Mouse (Mus musculus) intestine, embryonic 15.5 days (tissue): ENCODE data around the gene Phc1. TPM values are rescaled to one million over a fixed set of nuclear protein-coding genes. Genes with fewer than 3 reads are reported as not detected.
A peak's percentile ranks its signal among the peaks of the same experiment; 100 is the strongest.

ENCODE experiments used
- ATAC-seq: fragments of 200-750 bp; cut with Nextera tagmentation; 2 replicates; pipeline ENCODE4 v1.8.0; 2017; ENCODE audit warnings: moderate TSS enrichment, moderate library complexity
- H3K27ac ChIP-seq: fragments of 300-500 bp; sonication (generic); 2 replicates; pipeline ENCODE4 v1.5.1; 2015; ENCODE audit warnings: mild to moderate bottlenecking, inconsistent platforms
- H3K27me3 ChIP-seq: fragments of 300-500 bp; sonication (generic); replicated peaks from 2 replicates; pipeline ENCODE4 v1.6.1; 2015; ENCODE audit warnings: inconsistent platforms
- H3K36me3 ChIP-seq: fragments of 300-500 bp; sonication (generic); 2 replicates; pipeline ENCODE4 v1.6.1; 2015; ENCODE audit warnings: inconsistent platforms
- H3K4me1 ChIP-seq: fragments of 300-500 bp; sonication (generic); replicated peaks from 2 replicates; pipeline ENCODE4 v1.6.1; 2015; ENCODE audit warnings: inconsistent platforms
- H3K4me2 ChIP-seq: fragments of 300-500 bp; sonication (generic); replicated peaks from 2 replicates; pipeline ENCODE4 v1.6.1; 2015; ENCODE audit warnings: mild to moderate bottlenecking, inconsistent platforms
- H3K4me3 ChIP-seq: fragments of 300-500 bp; sonication (generic); replicated peaks from 2 replicates; pipeline ENCODE4 v1.5.1; 2015; ENCODE audit warnings: inconsistent platforms
- H3K9ac ChIP-seq: fragments of 300-500 bp; sonication (generic); 2 replicates; pipeline ENCODE4 v1.6.1; 2015; ENCODE audit warnings: inconsistent platforms
- H3K9me3 ChIP-seq: fragments of 300-500 bp; sonication (generic); 2 replicates; pipeline ENCODE4 v1.6.1; 2016; ENCODE audit warnings: inconsistent platforms
- WGBS: fragments of 180-500 bp; shearing (Covaris S2); methylation state at CpG from one replicate; pipeline ENCODE4 v1.1.7; 2015; 5-methylcytosine and 5-hydroxymethylcytosine counted together
- polyA plus RNA-seq: library from polyadenylated mRNA; unstranded; fragments of >200 nt; fragmentation: Nextera tagmentation; extraction: Ambion mirVana; gene quantifications from 2 replicates; pipeline ENCODE4 v1.2.1, GENCODE M21; 2015

The Phc1 gene
- polyA plus RNA-seq, 1 experiment from 2014 or later = 10.1 TPM

DNA sequence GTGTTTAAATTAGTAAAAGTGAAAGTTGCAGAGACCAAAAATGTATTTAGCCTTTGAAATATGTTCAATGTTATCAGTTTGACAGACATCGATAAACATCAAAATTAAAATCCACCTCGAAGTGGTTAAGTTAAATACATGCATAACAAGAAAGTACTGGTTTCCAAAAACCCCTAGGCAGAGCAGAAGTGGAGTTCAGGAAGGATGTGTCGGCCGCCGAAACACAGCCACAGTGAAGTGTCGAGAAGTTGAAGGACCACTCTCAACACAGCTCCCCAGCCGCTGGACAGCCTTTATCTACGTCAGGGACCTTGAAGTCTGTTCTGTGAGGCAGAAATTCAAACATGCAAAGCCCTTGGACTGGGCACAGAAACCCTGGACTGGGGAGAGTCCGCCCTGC, 36.8 kb downstream of the Phc1 start:
- no peaks in the 10 kb centered on the region for H3K9me3 ChIP-seq
- H3K4me2 ChIP-seq = no peak overlapping the region
- WGBS = 75% methylated on average over 9 of the region's 9 CpGs
- no peak overlapping the region for H3K27ac ChIP-seq
- ATAC-seq = no peak
- H3K36me3 ChIP-seq = no peaks in the 10 kb centered on the region
- H3K27me3 ChIP-seq = no peaks in the 10 kb centered on the region
- no peaks in the 10 kb centered on the region for H3K4me1 ChIP-seq
- no peak overlapping the region for H3K9ac ChIP-seq
- H3K4me3 ChIP-seq = no peak overlapping the region

DNA sequence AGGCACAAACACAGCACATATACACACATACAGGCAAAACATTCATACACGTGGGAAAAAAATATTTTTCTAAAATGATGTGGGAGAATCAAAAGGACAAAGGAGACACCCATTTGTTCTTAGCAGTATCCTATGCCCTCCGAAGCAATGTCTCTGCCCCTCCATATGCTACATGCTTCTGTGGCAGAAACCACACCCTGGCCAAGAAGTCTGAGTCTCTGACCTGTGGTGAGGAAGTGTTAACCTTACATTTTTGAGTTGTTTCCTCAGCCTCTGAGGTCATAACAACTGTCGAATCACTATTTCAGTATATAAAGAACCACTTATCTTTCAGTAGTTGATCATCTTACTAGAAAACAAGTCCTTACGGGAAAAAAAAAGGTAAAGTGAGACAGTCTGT, 37.7 kb downstream of the Phc1 start:
- Histone ChIP-seq H3K9me3 (no peaks in the 10 kb centered on the region), H3K27me3 (no peaks in the 10 kb centered on the region), H3K4me2 (no peak overlapping the region), H3K9ac (no peak overlapping the region), H3K36me3 (no peaks in the 10 kb centered on the region), H3K27ac (no peak overlapping the region), H3K4me3 (no peak overlapping the region), H3K4me1 (no peaks in the 10 kb centered on the region)
- no peak for ATAC-seq
- 75% methylated on average over 4 of the region's 4 CpGs for WGBS

DNA sequence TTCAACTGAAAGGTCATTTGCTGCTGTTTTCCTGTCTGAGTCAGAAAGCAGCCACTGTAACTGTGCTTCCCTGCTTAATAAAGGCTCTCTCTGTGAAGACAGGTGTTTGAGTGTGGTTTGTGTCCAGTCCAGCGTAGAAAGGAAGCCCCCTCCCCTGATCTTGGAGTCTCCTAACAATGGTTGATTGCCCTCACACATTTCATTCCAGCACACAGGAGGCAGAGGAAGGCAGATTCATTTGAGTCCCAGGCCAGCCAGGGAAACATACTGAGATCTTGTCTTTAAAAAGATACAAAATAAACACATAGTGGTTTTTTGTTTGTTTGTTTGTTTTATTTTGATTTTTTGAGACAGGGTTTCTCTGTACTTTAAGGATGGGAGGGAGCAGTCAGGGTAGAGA, 38.2 kb downstream of the Phc1 start:
- H3K4me2 ChIP-seq = no peak overlapping the region
- no peaks in the 10 kb centered on the region for H3K27me3 ChIP-seq
- H3K9me3 ChIP-seq = no peaks in the 10 kb centered on the region
- H3K36me3 ChIP-seq = no peaks in the 10 kb centered on the region
- H3K4me3 ChIP-seq = no peak overlapping the region
- H3K27ac ChIP-seq = no peak overlapping the region
- no peak for ATAC-seq
- WGBS = 83% methylated on average over 1 of the region's 1 CpGs
- no peak overlapping the region for H3K9ac ChIP-seq
- H3K4me1 ChIP-seq = no peaks in the 10 kb centered on the region

DNA sequence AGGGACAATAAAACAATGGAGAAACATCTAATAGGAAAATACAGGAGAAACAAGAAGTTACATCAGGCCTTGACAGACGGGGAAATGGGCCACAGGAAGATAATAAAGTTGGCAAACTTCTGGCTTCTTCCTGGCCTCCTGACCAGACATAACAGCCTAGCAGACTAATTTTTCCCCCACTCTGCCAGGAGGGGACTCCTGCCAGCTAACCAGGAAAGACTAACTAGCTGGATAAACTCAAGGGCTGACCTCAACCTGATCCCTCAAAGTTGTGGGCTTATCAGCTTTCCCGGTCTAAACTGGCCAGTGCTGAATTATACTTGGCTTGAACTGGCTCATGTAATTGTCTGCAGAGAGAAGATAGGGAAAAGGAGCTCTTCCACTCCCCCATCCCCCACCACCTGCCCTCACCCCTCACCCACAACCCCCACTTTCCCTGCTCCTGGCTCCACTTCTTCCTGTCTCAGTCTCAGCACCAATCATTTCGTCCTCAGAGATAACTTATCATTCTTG, 40.7 kb downstream of the Phc1 start:
- H3K9me3 ChIP-seq = no peaks in the 10 kb centered on the region
- WGBS = 47% methylated on average over 3 of the region's 3 CpGs
- no peaks in the 10 kb centered on the region for H3K4me1 ChIP-seq
- no peak for ATAC-seq
- no peaks in the 10 kb centered on the region for H3K27me3 ChIP-seq
- H3K9ac ChIP-seq = no peak overlapping the region
- H3K36me3 ChIP-seq = no peaks in the 10 kb centered on the region
- H3K4me2 ChIP-seq = no peak overlapping the region
- H3K4me3 ChIP-seq = no peak overlapping the region
- no peak overlapping the region for H3K27ac ChIP-seq

DNA sequence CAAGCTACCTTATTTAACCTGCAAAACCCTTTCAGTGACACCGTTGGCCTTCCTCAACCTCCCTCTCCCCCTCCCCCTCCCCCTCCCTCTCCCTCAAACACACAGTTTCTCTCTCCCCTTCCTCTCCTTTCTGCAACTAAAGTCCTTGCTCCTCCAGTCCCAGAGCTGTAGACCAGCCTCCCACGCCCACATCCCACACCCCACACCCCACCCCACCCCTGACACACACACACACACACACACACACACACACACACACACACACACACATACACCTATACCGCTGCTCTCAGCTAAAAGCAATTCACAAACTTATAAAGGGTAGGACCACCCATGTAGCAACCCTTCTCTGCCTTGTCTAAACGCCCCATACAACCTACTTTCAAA, 42.1 kb downstream of the Phc1 start:
- Histone ChIP-seq H3K36me3 (no peaks in the 10 kb centered on the region), H3K9ac (no peak overlapping the region), H3K4me1 (no peaks in the 10 kb centered on the region), H3K4me2 (no peak overlapping the region; the same call in 1 of the 2 replicates), H3K9me3 (no peaks in the 10 kb centered on the region), H3K4me3 (no peak overlapping the region), H3K27me3 (no peaks in the 10 kb centered on the region), H3K27ac (no peak overlapping the region)
- WGBS = 44% methylated on average over 4 of the region's 4 CpGs
- no peak for ATAC-seq

DNA sequence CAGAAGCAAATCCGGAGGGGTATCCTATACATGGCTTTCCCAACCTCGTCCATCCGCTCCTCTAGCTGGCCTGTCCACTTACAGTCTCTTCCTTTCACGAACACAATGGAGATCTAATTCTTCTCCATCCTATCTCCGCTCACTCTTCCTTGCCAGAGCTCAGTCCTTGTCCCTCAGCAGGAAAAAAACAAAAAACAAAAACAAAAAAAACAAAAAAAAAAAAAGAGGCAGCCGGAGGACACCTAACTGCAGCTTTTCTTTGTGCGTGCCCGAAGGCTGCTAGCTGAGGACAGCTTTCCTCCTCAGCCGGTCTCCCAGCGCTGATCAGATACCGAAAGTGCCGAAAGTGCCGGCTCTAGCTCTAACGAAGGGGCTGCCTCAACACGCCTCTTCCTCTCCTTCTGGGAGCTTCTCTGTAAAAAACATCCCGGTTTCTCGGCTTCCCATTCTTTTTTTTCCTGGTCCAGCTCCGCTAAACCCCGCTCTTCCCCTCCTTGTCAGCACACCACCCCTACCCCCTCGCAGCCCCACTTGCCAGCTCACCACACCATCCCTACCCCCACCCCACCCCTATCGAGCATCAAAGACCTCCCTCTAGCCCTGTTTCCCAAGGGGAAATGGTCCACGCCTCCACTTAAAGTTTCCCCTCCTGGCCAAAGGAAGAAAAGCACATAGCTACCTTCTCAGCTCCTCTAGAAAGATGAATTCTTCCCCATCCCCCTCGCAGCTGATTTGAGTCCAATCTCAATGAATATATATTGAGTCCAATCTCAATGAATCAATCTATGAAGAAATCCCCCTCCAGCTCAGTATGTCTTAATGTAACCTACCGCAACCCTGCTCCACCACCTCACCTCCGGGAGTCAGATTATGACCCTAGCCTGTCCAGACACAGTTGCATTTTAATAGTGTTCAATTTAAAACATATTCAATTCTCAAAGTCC, 42.8 kb downstream of the Phc1 start:
- peak overlapping the region; percentile 49 for H3K4me3 ChIP-seq
- no peaks in the 10 kb centered on the region for H3K9me3 ChIP-seq
- H3K9ac ChIP-seq = peak overlapping the region; percentile 53
- no peaks in the 10 kb centered on the region for H3K27me3 ChIP-seq
- no peak overlapping the region for H3K27ac ChIP-seq
- peak; percentile 71 for ATAC-seq
- H3K36me3 ChIP-seq = no peaks in the 10 kb centered on the region
- H3K4me2 ChIP-seq = peak overlapping the region; percentile 76
- H3K4me1 ChIP-seq = no peaks in the 10 kb centered on the region
- 6% methylated on average over 25 of the region's 25 CpGs for WGBS

DNA sequence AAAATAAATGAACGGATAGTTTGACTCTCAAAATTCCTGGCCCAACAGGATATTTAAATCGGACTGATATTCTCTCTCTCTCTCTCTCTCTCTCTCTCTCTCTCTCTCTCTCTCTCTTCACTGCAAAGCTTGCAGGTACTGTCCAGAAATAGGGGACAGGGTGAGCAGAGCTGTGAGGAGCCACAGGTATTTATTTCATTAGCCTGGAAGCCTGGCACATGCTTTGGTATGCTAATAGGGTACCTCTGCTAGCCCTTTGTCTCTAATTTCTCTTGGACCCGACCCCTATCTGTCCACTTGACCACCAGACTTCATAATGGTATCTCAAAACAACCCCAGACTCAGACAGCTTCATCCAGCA, 43.5 kb downstream of the Phc1 start:
- H3K36me3 ChIP-seq = no peaks in the 10 kb centered on the region
- ATAC-seq = peak; percentile 25; the same call in 1 of the 2 replicates
- no peaks in the 10 kb centered on the region for H3K27me3 ChIP-seq
- no peaks in the 10 kb centered on the region for H3K9me3 ChIP-seq
- peak overlapping the region; percentile 76 for H3K4me2 ChIP-seq
- no peak overlapping the region for H3K27ac ChIP-seq
- 33% methylated on average over 3 of the region's 3 CpGs for whole genome bisulfite sequencing
- no peaks in the 10 kb centered on the region for H3K4me1 ChIP-seq
- H3K4me3 ChIP-seq = peak overlapping the region; percentile 49
- peak overlapping the region; percentile 53 for H3K9ac ChIP-seq

DNA sequence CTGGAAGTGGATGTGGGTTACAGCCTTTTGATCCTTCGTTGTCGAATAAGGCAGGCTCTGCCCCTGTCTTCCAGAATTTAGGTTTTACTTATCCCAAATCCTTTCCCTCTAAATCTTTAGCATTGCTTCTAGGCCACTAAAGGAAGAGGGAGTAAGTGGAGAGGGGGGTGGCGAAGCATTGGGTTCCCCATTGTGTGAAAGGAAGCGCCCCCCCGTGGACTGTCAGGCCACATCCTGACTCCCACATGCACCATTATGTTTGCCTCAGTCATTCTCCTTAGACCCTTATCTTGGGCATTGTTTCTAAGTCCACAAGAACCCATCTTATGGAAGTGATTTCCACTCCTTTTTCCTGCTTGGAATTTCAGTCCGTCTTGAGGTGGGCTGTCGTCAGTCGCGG, 45.1 kb downstream of the Phc1 start:
- no peak for ATAC-seq
- Histone ChIP-seq H3K4me3 (no peak overlapping the region), H3K27me3 (no peaks in the 10 kb centered on the region), H3K27ac (no peak overlapping the region), H3K9ac (no peak overlapping the region), H3K36me3 (no peaks in the 10 kb centered on the region), H3K4me2 (no peak overlapping the region), H3K4me1 (no peaks in the 10 kb centered on the region), H3K9me3 (no peaks in the 10 kb centered on the region)
- 56% methylated on average over 9 of the region's 9 CpGs for WGBS

DNA sequence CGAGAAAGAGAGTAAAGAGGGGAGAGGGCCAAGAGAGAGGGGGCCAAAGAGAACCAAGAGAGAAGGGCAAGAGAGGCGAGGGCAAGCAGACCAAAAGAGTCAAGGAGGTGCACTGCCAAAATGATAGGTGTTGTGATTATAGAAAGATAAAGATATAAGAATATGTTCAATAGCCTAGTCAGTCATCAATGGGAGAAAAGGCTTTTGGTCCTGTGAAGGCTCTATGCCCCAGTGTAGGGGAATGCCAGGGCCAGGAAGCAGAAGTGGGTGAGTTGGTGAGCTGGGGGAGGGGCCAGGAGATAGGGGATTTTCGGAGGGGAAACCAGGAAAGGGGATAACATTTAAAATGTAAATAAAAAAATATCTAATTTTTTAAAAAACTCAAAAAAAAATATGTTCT, 46.1 kb downstream of the Phc1 start:
- Histone ChIP-seq H3K27me3 (no peaks in the 10 kb centered on the region), H3K27ac (no peak overlapping the region), H3K4me1 (no peaks in the 10 kb centered on the region), H3K9me3 (no peaks in the 10 kb centered on the region), H3K4me2 (no peak overlapping the region), H3K36me3 (no peaks in the 10 kb centered on the region), H3K9ac (no peak overlapping the region), H3K4me3 (no peak overlapping the region)
- ATAC-seq = no peak
- WGBS = 71% methylated on average over 3 of the region's 3 CpGs

DNA sequence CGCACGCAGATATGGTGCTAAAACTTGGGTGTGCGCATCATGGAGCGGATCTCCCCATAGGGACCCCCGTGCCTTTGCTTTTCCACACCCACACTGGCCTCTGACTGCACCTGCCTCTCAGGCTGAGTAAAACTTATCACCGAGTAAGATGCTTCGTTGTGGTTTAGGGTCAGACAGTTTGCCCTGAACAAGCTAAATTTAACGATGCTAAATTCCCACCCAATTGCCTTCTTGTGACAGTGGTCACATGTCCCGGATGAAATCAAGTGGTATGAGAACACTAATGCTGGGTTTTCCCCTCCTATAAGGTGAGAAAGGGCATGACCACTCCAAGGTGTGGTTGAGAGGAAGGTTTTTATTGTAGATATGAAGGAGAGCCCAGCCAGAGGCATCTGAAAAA, 46.6 kb downstream of the Phc1 start:
- Histone ChIP-seq H3K4me2 (no peak overlapping the region), H3K9ac (no peak overlapping the region), H3K4me1 (no peaks in the 10 kb centered on the region), H3K4me3 (no peak overlapping the region), H3K27me3 (no peaks in the 10 kb centered on the region), H3K27ac (no peak overlapping the region), H3K36me3 (no peaks in the 10 kb centered on the region), H3K9me3 (no peaks in the 10 kb centered on the region)
- 85% methylated on average over 9 of the region's 9 CpGs for whole genome bisulfite sequencing
- no peak for ATAC-seq

DNA sequence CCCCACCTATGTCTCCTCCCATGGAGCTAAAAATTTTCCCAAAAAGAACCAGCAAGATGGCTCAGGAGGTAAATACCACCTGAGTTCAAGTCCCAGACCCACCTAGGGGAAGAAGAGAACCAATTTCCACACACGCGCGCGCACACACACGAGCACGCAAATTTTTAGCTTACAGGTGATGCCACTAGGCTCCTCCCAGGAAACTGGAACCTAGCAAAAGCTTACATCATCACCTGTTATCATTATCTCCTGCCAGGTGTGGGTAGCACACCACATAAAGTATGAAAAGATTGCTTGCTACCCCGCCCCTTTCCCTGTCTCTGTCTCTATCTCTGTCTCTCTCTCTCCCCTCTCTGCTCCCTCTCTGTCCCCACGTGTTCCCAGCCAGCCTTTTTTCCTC, 47.2 kb downstream of the Phc1 start:
- Histone ChIP-seq H3K9me3 (no peaks in the 10 kb centered on the region), H3K27me3 (no peaks in the 10 kb centered on the region), H3K4me2 (no peak overlapping the region), H3K36me3 (no peaks in the 10 kb centered on the region), H3K4me3 (no peak overlapping the region), H3K9ac (no peak overlapping the region), H3K4me1 (no peaks in the 10 kb centered on the region), H3K27ac (no peak overlapping the region)
- 91% methylated on average over 8 of the region's 8 CpGs for WGBS
- no peak for ATAC-seq

DNA sequence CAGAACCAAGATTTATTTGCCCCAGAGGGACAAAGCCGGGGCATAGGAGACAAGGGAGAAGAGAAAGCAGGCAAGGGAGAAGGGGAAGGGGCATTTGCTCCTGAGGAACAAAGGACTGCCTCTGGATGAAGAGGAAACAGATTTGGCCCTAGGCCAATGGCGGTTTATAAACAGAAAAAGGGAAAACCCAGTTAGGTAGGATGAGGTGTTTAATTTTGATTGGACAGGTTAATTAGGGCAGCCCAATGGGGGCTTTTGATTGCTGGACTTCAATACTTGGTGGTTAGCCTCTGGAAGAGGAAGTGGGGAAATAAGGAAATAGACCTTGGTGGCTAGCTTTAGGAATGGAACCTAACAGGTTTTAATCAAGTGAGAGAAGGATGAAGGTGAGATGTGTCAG, 48.2 kb downstream of the Phc1 start:
- Histone ChIP-seq H3K9me3 (no peaks in the 10 kb centered on the region), H3K4me3 (no peak overlapping the region), H3K9ac (no peak overlapping the region), H3K4me1 (no peaks in the 10 kb centered on the region), H3K4me2 (no peak overlapping the region), H3K27ac (no peak overlapping the region), H3K27me3 (no peaks in the 10 kb centered on the region), H3K36me3 (no peaks in the 10 kb centered on the region)
- 61% methylated on average over 2 of the region's 2 CpGs for WGBS
- ATAC-seq = no peak

DNA sequence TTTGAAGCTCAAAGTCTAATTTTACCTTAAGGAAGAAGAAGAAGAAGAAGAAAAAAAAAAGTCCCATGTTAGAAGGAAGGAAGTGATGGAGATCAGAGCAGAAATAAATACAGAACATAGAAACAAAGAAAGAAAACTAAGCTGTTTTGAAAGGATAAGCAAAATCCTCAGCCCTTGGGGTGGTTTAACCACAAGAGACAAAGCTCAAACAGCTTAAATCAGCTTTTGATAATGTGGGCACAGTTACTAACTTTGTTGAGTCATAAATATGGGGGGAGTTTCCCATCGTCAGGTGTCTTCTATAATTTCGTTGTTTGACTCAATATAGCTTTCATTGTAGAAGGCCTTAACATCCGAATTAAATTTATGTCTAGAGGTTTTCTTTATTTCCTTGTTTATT, 48.6 kb downstream of the Phc1 start:
- Histone ChIP-seq H3K9me3 (no peaks in the 10 kb centered on the region), H3K4me2 (no peak overlapping the region), H3K27me3 (no peaks in the 10 kb centered on the region), H3K4me3 (no peak overlapping the region), H3K9ac (no peak overlapping the region), H3K27ac (no peak overlapping the region), H3K4me1 (no peaks in the 10 kb centered on the region), H3K36me3 (no peaks in the 10 kb centered on the region)
- 72% methylated on average over 3 of the region's 3 CpGs for WGBS
- ATAC-seq = no peak
